1 mouse cellular context compared by ENCODE assay signal in genomic region chr13:30781905-30782304, GRCm38 (mm10).
TF ChIP-seq lines count a peak whose summit lies in the region.

No protein-coding gene starts in this region.

TF ChIP-seq in CH12.LX, 34 proteins besides CTCF, POLR2A, EP300 and RAD21 (continued from another document):
- TF ChIP-seq ZNF384 (IDR thresholded peaks at IDR 0.05; ENCODE audit: low read depth, low read length): no peak
- peak; percentile 18; the same call in 1 of the 2 replicates for TF ChIP-seq IRF4 (IDR thresholded peaks at IDR 0.05; ENCODE audit: low read depth, low read length)
- TF ChIP-seq NRF1 (IDR thresholded peaks at IDR 0.05; ENCODE audit: low read depth, low read length): no peak
- no peak for TF ChIP-seq MAX (IDR thresholded peaks at IDR 0.05; ENCODE audit: low read length)
- peak; percentile 87 for TF ChIP-seq MEF2A (IDR thresholded peaks at IDR 0.05; ENCODE audit: borderline replicate concordance, low read depth, low read length)
- no peak for TF ChIP-seq E2F4 (IDR thresholded peaks at IDR 0.05; ENCODE audit: insufficient replicate concordance, low read depth, low read length)
- no peak for TF ChIP-seq MYC (IDR thresholded peaks at IDR 0.05; ENCODE audit: low read depth, low read length)
- TF ChIP-seq JUN (IDR thresholded peaks at IDR 0.05; ENCODE audit: insufficient read depth, low read depth, low read length): no peak
- TF ChIP-seq ZC3H11A (IDR thresholded peaks at IDR 0.05; ENCODE audit: low read depth, low read length): no peak
- TF ChIP-seq CHD2 (IDR thresholded peaks at IDR 0.05; ENCODE audit: low read length): no peak
- TF ChIP-seq SMC3 (IDR thresholded peaks at IDR 0.05; ENCODE audit: low read depth, low read length): no peak
- TF ChIP-seq MAZ (IDR thresholded peaks at IDR 0.05; ENCODE audit: low read depth, low read length): no peak
- TF ChIP-seq GABPA (IDR thresholded peaks at IDR 0.05; ENCODE audit: insufficient replicate concordance, low read depth, low read length): no peak
- no peak for TF ChIP-seq RCOR1 (conservative IDR thresholded peaks at IDR 0.05; ENCODE audit: low read depth, low read length)
- TF ChIP-seq ETS1 (conservative IDR thresholded peaks at IDR 0.05; ENCODE audit: low read depth, low read length): peak; percentile 49; the same call in 1 of the 2 replicates
- TF ChIP-seq NELFE (IDR thresholded peaks at IDR 0.05; ENCODE audit: low read depth, low read length): no peak
- no peak for TF ChIP-seq POLR2AphosphoS2 (IDR thresholded peaks at IDR 0.05; ENCODE audit: low read depth, low read length)
- TF ChIP-seq SIN3A (IDR thresholded peaks at IDR 0.05; ENCODE audit: low read length): no peak
- TF ChIP-seq ELF1 (IDR thresholded peaks at IDR 0.05; ENCODE audit: low read depth, low read length): no peak
TF ChIP-seq in CH12.LX: peak in this region for 5.
